Mouse (Mus musculus) adrenal gland, postnatal 4 days (tissue): Measurements from ENCODE around the gene Pcdh15. TPM values are rescaled to one million over a fixed set of nuclear protein-coding genes. Genes with fewer than 3 reads are reported as not detected.

Experiments
- DNase-seq, 2 experiments: peaks; one replicate each; pipeline ENCODE4 v3.0.0; 2021 to 2022; ENCODE audit warnings: low spot score in 2 of 2, mixed read lengths in 2 of 2
- total RNA-seq, 2 experiments: library from RNA; stranded (reverse); gene quantifications; 2 replicates each; pipeline ENCODE4 v1.2.3; 2021

The Pcdh15 gene
- total RNA-seq, 2 experiments from 2014 or later = 6.0 to 8.3 TPM

- DNase-seq = no peak
Measured at GRCm38 (mm10) chr10:74512315-74512714, 1413.2 kb downstream of the Pcdh15 start.

DNA sequence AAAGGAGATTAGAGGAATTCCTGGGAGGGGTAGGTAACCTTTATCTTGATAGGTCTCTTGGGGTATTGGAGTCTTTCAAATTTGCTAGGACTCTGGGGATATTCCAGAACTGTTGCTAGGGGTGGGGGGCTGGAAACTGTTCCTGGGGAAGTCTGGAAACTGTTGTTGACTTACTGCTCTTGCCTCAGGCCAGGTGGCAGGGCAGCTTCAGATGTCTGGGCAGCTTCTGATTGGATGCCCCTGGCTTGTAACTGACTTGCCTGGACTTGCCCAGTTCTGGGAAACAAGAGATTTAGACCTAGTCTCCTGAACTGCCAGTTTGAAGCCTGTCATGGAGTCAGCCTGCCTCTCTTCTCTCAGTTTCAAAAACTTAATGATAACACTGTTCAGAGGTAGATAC, 1414.6 kb downstream of the Pcdh15 start:
- no peak for DNase-seq

DNA sequence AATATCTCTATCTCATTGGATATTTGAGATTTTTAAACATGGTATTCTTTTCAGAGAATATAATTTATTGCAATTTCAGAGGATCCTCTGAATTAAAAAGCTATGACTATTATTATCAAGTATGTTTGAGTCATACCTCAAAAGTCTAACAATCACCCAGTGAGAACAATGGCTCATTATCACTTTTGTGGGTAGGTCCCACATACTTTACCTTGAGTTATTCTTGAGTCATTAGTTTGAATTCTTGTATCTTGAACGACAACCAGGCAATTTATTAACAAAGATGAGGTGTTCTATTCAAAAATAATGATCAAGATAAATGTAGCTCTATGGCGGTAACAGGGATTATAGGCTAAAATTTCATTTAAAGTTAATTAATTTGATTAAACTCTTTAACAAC, 1439.2 kb downstream of the Pcdh15 start:
- DNase-seq = no peak

DNA sequence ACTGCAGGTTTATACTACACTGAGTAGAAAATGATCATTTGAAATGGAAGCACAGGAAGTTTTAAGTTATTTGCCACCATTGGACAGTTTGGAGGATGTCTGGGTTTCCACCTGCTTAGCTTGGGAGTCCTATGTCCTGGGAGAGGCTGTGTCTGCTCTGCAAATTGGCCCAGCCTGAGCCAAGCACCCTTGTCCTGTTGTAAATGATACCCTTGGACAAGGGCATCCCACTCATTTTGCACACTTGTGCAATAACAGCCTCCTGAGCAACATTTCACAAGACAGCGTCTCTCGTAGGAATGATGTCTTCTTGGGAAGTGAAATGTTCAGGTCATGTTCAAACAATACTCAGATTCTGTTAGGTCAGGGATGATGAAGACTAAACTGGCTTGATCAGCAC, 1456.2 kb downstream of the Pcdh15 start:
- DNase-seq = no peak

GRCm38 (mm10) chr10:74569603-74570002, 1470.5 kb downstream of the Pcdh15 start:
- DNase-seq = no peak

GRCm38 (mm10) chr10:74579924-74580323, 1480.8 kb downstream of the Pcdh15 start:
- DNase-seq = no peak

DNA sequence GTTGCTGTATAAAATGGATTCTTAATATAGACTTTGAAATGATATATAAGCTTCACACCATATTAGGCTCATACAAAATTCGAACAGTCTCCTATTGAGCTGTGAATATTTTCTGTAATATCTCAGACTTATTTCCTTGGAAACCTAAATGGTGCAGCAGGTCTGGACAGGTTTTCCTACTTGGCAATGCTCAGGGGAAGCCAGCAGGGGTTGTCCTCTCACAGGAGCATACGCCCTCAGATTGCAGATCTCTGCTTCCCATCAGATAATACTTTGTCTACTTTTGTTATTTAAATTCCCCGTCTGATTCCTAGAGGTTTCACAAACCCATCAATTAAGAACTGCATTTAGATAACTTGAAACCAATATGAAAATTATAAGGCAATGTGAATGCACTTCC, 1492.7 kb downstream of the Pcdh15 start:
- no peak for DNase-seq

- DNase-seq = no peak
Measured at GRCm38 (mm10) chr10:74607683-74608082, 1508.5 kb downstream of the Pcdh15 start.

DNA sequence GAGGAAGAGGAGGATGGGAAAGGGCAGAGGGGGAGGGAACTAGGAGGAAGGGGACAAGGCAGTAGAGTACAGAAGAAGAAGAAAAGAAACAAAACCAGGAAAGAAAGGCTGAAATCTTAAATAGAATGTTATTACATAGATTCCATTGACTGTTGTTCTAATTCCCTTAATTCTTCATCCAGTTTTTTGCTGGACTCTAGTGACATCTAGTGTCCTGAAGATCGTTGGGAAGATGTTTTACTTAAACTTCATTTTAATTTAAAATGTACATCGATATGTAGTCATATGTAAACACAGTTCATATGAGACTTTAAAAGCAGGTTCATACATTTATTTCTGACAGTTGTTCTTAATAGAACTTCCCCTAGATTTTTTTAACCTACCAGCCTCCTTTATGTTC, 1522.7 kb downstream of the Pcdh15 start:
- DNase-seq = no peak

GRCm38 (mm10) chr10:74625715-74626114, 1526.6 kb downstream of the Pcdh15 start:
- no peak for DNase-seq

DNA sequence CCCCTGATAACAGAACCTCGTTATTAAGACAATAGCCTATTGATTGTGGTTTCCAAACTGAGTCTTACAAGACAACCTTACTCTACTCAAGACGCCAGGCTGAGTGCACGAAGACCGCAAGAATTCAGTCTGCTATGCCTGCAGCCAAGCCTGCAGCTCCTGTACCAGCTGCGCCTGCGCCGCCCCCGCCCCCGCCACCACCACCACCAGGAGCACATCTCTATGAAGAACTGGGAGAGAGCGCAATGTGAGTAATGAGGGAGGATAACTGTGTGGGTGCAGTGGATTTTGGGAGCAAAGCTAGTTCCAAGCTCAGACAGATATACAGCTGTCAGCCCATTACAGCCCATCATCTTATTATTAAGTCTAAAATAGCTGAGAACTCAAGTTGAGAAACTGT, 1527.5 kb downstream of the Pcdh15 start:
- no peak for DNase-seq

DNA sequence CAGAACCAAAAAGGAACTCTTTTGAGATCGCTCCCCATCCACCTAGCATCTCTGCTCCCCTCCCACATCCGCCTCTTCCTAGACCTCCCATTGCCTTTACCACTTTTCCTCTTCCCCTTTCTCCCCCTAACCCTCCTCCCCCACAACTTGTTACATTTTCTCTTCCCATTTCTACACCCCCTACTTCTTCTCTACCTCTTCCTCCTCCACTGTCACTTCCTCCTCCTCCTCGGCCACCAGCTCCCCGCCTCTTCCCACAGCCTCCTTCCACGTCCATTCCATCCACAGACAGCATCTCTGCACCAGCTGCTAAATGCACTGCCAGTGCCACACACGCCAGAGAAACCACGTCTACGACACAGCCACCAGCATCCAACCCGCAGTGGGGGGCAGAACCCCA, 1532.2 kb downstream of the Pcdh15 start:
- no peak for DNase-seq

GRCm38 (mm10) chr10:74637040-74637439, 1537.9 kb downstream of the Pcdh15 start:
- no peak for DNase-seq

GRCm38 (mm10) chr10:74642125-74642524, 1543.0 kb downstream of the Pcdh15 start:
- no peak for DNase-seq

- no peak for DNase-seq
Measured at GRCm38 (mm10) chr10:74663171-74663570, 1564.0 kb downstream of the Pcdh15 start.

DNA sequence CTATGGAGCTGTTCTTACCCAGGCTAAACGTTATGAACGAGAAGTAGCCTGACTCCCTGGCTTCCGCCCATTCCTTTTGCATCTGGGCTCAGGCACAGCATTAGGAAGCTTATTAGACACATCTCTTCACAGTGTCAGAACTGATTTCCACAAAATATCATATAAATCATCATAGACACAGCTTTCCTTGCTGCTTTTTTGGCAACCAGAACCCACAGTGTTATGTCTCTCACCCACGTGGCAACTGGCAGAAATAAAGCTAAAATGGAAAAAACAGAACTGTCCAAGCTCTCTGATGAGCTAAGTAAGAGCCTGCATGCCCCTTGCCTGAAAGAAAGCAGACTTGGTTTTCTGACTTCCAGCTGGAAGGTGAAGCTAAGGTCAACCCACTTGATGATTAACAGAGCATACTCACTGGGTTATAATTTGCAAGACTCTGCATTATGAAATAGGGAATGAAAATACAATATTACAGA, 1580.9 kb downstream of the Pcdh15 start:
- DNase-seq = no peak

DNA sequence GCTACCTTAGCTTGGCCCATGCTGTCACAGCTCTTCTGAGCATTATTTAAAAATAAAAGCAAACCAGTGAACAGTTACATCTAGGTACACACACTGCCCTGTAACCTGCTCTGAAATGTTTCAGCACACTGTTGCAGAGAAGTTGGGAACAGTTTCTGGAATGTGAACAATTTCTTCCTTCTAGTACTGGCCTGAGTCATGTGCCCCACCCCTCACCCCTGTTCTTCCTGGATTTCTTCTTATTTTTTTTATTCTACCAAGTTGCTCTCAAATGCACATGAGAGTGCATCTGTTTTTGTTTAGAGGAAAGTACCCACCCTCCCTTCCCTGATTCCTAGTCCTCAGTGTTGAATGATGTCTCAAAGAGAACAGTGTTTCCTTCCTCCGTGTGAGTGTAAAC, 1581.4 kb downstream of the Pcdh15 start:
- no peak for DNase-seq
